Mouse (Mus musculus) Muller cell, postnatal 12 days (primary cell): ENCODE measurements at regions not wholly inside any gene's neighbourhood (a gene's known extent, or its start where the extent isn't known, plus 50 kb on each side); places are given as distances from the start of the nearest gene placed in this dataset.

Experiments
- DNase-seq: peaks from one replicate; pipeline ENCODE4 v3.0.0-alpha.2; 2015; ENCODE audit errors: inconsistent ontology term

- no peak for DNase-seq
Observed at GRCm38 (mm10) chr11:44027046-44027445, 126.0 kb upstream of the Adra1b start.

- peak; percentile 67 for DNase-seq
Observed at GRCm38 (mm10) chr11:44046083-44046482, 145.1 kb upstream of the Adra1b start.

GRCm38 (mm10) chr11:44049253-44049976, 148.4 kb upstream of the Adra1b start:
- DNase-seq, result peak; percentile 62

GRCm38 (mm10) chr11:44052481-44052880, 151.5 kb upstream of the Adra1b start:
- no peak for DNase-seq

GRCm38 (mm10) chr11:44062446-44062845, 161.4 kb upstream of the Adra1b start:
- DNase-seq, result no peak

GRCm38 (mm10) chr11:44066176-44066575, 165.2 kb upstream of the Adra1b start:
- DNase-seq, result peak; percentile 33

GRCm38 (mm10) chr11:44083716-44084115, 182.7 kb upstream of the Adra1b start:
- peak; percentile 89 for DNase-seq

GRCm38 (mm10) chr11:44086951-44087350, 185.9 kb upstream of the Adra1b start:
- no peak for DNase-seq

- no peak for DNase-seq
Observed at GRCm38 (mm10) chr11:44089514-44089913, 188.5 kb upstream of the Adra1b start.

GRCm38 (mm10) chr11:44095280-44095679, 194.3 kb upstream of the Adra1b start:
- no peak for DNase-seq

- no peak for DNase-seq
Observed at GRCm38 (mm10) chr11:44103188-44103840, 202.3 kb upstream of the Adra1b start.

GRCm38 (mm10) chr11:44103841-44104191, 202.8 kb upstream of the Adra1b start:
- DNase-seq, result no peak

GRCm38 (mm10) chr11:44106231-44106630, 205.2 kb upstream of the Adra1b start:
- DNase-seq, result no peak

- DNase-seq, result no peak
Observed at GRCm38 (mm10) chr11:44111525-44111924, 210.5 kb upstream of the Adra1b start.

GRCm38 (mm10) chr11:44127088-44127487, 226.1 kb upstream of the Adra1b start:
- peak; percentile 53 for DNase-seq

- DNase-seq, result no peak
Observed at GRCm38 (mm10) chr11:44128481-44128880, 227.5 kb upstream of the Adra1b start.

- no peak for DNase-seq
Observed at GRCm38 (mm10) chr11:44133244-44133643, 232.2 kb upstream of the Adra1b start.

- DNase-seq, result no peak
Observed at GRCm38 (mm10) chr11:44136024-44136423, 235.0 kb upstream of the Adra1b start.

- no peak for DNase-seq
Observed at GRCm38 (mm10) chr11:44142996-44143395, 242.0 kb upstream of the Adra1b start.

GRCm38 (mm10) chr11:44144477-44144876, 243.5 kb upstream of the Adra1b start:
- DNase-seq, result no peak

- no peak for DNase-seq
Observed at GRCm38 (mm10) chr11:44146419-44146818, 245.4 kb upstream of the Adra1b start.

- DNase-seq, result no peak
Observed at GRCm38 (mm10) chr11:44153576-44153975, 246.3 kb upstream of the Il12b start.

GRCm38 (mm10) chr11:44155591-44155990, 244.3 kb upstream of the Il12b start:
- DNase-seq, result no peak
